Mouse (Mus musculus): Measurements from ENCODE around the gene Tmem54.

Gene Tmem54

DNA sequence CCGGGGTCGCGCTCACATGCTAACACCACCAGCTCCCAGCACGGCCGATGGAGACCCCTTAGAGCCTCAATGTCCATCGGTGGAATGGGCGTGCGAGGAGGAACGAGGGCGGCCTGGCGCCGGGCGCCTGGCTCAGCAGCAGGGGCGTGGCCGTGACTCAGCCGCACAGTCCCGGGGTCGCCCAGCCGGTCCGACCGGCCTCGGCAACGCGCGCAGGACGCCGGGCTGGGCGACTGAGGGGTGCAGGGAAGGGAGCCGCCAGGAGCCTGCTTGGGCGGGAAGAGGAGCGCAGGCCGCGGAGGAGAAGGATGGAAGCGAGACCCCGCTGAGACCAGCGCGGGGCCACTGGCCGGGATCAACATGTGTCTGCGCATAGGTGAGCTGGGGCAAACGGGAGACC, at the start of gene Tmem54:
Gene Tmem54 (plus strand): TSS at position 193 of the 400 bp plus-strand sequence.
- DNase-seq (ENCODE audit: low spot score), result no peak

DNA sequence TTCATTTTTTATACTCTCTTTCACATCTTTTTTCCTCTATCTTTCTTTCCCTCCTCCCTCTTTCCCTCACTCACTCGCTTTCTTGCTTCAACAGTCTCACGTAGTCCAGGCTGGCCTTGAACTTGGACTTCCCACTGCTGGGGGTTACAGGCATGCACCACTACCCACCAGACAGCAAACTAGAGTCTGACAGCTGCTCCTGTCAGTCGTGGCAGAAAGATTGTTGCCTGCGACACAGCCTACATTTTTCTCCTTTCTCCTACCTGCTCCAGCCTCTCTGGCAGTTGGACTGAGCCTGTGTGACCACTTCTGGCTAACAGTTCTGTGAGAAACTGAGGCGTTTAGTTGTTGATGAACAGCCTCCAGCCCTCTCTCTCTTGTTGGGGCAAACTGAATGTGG, 49.8 kb upstream of the Tmem54 start:
- no peak for DNase-seq (ENCODE audit: low spot score)

DNA sequence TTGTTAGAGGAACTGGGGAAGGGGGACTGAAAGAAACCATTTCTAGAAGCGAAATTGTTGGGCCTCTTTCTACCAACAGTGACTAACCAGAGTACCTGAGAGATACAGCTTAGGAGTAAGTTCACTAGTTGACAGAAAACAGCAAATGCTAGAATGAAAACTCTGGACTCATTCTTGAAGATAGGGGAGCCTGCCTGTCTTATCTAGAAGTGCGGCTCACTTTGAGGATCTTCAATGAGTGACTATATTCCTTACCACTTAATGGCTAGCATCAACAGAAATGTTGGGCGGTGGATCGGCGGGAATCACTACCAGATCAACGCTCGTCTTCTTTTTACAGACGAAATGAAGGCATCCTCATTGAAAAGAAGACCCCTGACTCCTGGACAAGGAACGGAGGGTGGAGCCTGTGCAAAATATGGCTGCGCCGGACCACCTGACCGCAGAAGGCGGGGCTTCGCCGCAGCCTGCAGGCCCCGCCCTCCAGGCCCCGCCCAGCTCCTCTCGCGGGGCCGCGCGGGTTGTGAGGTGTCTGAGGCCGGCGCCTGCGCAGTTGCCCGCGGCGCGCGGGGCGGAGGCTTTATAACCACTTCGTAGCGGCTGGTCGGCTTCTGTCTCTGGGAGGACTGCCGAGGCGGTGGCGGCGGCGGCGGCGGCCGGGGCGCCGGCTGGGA, 47.7 kb upstream of the Tmem54 start:
- peak; percentile 97 for DNase-seq (ENCODE audit: low spot score)

GRCm38 (mm10) chr4:129058207-129059092, 46.9 kb upstream of the Tmem54 start, which contains the start of gene Rnf19b:
Rnf19b (plus strand) TSS chr4:129058271.
- peak; percentile 43 for DNase-seq (ENCODE audit: low spot score)

GRCm38 (mm10) chr4:129059125-129059551, 46.2 kb upstream of the Tmem54 start:
- DNase-seq (ENCODE audit: low spot score), result peak; percentile 74

- no peak for DNase-seq (ENCODE audit: low spot score)
These were observed 45.4 kb upstream of the Tmem54 start for GRCm38 (mm10) chr4:129059922-129060321.

DNA sequence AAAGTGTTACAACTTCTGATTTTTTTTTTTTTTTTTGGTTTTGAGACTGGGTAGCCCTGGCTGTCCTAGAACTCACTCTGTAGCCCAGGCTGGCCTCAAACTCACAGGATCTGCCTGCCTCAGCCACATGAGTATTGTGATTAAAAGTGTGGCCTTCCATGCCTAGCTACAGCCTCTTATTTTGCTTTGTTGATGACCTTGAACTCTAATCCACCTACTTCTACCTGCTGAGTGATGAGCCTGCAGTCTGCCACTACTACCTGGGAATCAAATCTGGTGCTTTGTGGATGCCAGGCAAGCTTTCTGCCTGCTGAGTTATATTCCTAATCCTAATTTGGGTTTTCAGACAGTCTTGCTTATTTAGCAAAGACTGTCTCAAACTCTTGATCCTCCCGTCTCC, 43.9 kb upstream of the Tmem54 start:
- no peak for DNase-seq (ENCODE audit: low spot score)

- no peak for DNase-seq (ENCODE audit: low spot score)
These were observed 42.9 kb upstream of the Tmem54 start for GRCm38 (mm10) chr4:129062281-129063075.

GRCm38 (mm10) chr4:129065688-129066236, 39.6 kb upstream of the Tmem54 start:
- no peak for DNase-seq (ENCODE audit: low spot score)

- DNase-seq (ENCODE audit: low spot score), result no peak
These were observed 37.5 kb upstream of the Tmem54 start for GRCm38 (mm10) chr4:129067638-129068415.

GRCm38 (mm10) chr4:129068848-129069247, 36.5 kb upstream of the Tmem54 start:
- no peak for DNase-seq (ENCODE audit: low spot score)

- DNase-seq (ENCODE audit: low spot score), result no peak
These were observed 26.2 kb upstream of the Tmem54 start for GRCm38 (mm10) chr4:129079126-129079525.

- DNase-seq (ENCODE audit: low spot score), result no peak
These were observed 24.3 kb upstream of the Tmem54 start for GRCm38 (mm10) chr4:129081041-129081440.

DNA sequence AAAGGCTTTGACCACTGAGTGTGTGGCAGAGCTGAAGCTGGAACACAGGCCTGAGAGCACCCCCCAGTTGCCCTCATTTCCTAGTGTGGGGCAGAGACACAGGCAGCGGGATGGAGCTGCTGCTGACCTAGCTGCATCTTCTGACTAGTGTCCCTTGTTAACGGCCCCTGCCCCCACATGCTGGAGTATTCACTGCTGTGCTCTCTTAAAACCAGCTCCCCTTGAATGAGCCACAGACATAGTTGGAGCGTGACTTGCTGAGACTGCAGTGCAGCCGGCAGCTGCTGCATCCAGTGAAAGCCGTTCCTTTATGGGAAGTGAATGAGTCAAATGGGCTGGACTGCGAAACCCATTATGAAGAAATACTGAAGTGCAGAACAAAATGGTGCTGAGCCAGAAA, 23.8 kb upstream of the Tmem54 start:
- no peak for DNase-seq (ENCODE audit: low spot score)

DNA sequence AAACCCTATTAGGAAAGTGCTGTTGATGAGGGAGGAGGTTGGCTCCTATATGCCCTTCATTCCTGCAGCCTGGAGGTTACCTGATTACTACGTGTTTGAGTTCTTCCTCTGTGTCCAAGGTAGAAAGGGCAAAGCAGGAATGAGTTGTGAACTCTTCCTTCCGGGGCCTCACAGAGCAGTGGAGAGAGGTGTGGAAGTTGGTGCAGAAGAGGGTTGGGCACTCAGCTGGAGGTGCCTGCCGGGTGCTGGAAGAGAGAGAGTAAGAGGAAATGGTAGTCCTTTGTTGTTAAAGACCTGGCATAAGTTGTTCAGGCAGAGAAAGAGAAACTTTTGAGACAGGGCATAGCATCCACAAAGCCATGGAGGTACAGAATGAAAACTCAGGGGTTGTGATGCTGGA, 23.4 kb upstream of the Tmem54 start:
- no peak for DNase-seq (ENCODE audit: low spot score)

GRCm38 (mm10) chr4:129082379-129083115, 22.8 kb upstream of the Tmem54 start:
- peak; percentile 88 for DNase-seq (ENCODE audit: low spot score)

- DNase-seq (ENCODE audit: low spot score), result no peak
These were observed 20.5 kb upstream of the Tmem54 start for GRCm38 (mm10) chr4:129084896-129085295.

GRCm38 (mm10) chr4:129086078-129086477, 19.3 kb upstream of the Tmem54 start:
- DNase-seq (ENCODE audit: low spot score), result peak; percentile 89

DNA sequence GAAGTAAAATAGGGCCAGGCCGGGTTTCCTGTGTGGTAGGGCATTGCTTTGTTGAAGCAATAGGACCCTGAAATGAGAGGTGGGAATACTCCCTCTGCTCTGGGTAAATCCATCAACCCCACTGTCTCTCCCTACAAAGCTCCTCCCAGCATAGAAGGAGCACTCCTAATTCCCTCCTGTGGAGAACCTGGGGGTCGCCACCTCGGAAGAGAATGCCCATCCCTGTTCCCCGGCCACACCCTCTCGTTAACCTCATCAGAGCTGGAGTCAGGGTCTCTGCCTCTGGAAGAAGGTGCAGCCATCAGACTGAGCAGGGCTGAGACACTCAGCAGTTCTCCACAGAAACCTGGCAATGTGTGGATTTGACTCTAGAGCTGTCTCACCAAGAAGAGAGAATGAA, 17.5 kb upstream of the Tmem54 start:
- no peak for DNase-seq (ENCODE audit: low spot score)

DNA sequence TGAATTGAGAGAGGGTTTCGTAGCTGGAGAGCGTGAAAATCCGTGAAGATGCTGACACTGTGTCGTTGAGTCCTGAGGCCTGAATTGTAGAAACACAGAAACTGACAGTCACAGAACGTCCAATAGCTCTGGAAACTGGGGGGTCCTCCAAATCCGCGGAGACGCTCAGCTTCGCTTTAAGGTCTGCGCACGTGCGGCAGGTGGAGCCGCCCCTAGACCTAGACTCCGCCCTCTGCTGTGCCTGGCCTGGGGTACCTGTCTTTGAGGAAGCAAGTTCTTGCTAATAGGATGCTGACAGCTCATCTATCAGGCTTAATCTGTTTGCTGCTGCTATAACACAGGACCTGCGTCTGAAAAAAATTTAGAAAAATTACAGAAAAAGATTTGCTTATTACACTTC, 10.1 kb upstream of the Tmem54 start:
- DNase-seq (ENCODE audit: low spot score), result no peak

DNA sequence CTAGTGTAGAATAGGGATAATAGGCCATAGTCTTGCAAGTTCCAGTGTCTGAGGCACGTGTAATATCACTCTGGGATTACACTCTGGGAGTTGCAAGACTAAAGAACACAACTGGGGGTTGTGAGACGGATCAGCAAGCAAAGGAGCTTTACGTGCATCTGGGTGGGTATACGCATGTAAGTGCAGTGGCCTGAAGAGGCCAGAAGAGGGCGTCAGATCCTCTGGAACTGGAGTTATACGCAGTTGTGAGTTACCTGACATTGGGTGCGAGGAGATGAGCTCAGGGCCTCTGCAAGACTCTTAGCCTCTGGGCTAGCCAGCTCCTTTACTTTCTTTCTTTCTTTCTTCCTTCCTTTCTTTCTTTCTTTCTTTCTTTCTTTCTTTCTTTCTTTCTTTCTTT, 8.3 kb upstream of the Tmem54 start:
- no peak for DNase-seq (ENCODE audit: low spot score)
